ENCODE assay signal across 15 mouse cellular contexts in the genomic region with DNA sequence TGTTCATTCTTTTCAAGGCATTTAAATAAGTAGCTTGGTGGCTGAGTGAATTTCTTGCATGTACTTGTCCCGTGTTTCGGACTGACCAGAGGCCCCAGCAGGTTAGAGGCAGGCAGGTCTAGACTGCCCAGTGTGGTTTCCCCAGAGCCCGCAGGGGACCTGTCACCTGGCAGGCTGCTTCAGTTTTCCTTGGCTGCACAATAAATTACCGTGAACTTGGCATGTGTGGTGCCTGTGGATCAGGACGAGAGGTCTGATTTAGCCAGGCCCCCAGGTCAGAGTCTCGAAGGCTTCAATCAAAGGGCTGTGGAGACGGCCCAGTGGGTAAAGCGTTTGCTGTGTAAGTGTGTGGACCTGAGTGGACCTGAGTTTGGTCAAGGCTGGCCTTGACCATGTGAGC. TPM values are rescaled to one million over a fixed set of nuclear protein-coding genes. Genes with fewer than 3 reads are reported as not detected.
A peak's percentile ranks its signal among the peaks of the same experiment; 100 is the strongest.
DNase-seq lines count a peak whose midpoint lies in the region; ATAC-seq lines count a peak whose summit lies in the region.
"Had no signal": no experiment of that assay in that cellular context is flagged by ENCODE, and none has a peak within 500 bp of the region (broad histone marks: within the 10 kb centered on the region; RNA-seq: fewer than 3 reads in every experiment).

No protein-coding gene starts in this region.

- peaks cover 25% of the 10 kb centered on the region for H3K4me1 ChIP-seq in neural tube, embryonic 15.5 days
- H3K4me1 ChIP-seq in kidney, embryonic 14.5 days (ENCODE audit: control insufficient read depth, insufficient read depth, low read length), result peaks cover 31% of the 10 kb centered on the region
- H3K4me1 ChIP-seq in limb, embryonic 13.5 days, result peaks cover 65% of the 10 kb centered on the region
- H3K4me1 ChIP-seq in forebrain, embryonic 12.5 days, result peaks cover 9% of the 10 kb centered on the region

- H3K9ac ChIP-seq in neural tube, embryonic 15.5 days (replicated peaks), result no peak overlapping the region
- H3K9ac ChIP-seq in kidney, embryonic 14.5 days (ENCODE audit: low read depth, low read length), result 0 out of 2 replicates have a peak overlapping the region, but pooled peaks have one; percentile 12
- H3K9ac ChIP-seq in limb, embryonic 13.5 days, result no peak overlapping the region
- H3K9ac ChIP-seq in forebrain, embryonic 12.5 days, result no peak overlapping the region
- H3K9ac ChIP-seq: neural tube, embryonic 12.5 days had no signal

- DNase-seq in cerebellum, postnatal 14 days, result peak; percentile 28 to 56
- DNase-seq in cerebellum, adult 8-10 months, result no peak
- peak; percentile 23 for DNase-seq in neural tube, embryonic 10.5 days (ENCODE audit: extremely low spot score, low spot score)
- no peak for DNase-seq in spleen, adult 12 weeks (ENCODE audit: low spot score)
- DNase-seq: adrenal gland, adult 2 months; heart, adult 2 months; heart, postnatal 36 days; layer of hippocampus, adult 9-11 months; lung, postnatal 36 days; midbrain, embryonic 14.5 days had no signal

- H3K27ac ChIP-seq in neural tube, embryonic 15.5 days (replicated peaks), result no peak overlapping the region
- no peak overlapping the region for H3K27ac ChIP-seq in kidney, embryonic 14.5 days (ENCODE audit: low read depth, low read length)
- peak overlapping the region; percentile 18; the same call in 1 of the 2 replicates for H3K27ac ChIP-seq in limb, embryonic 13.5 days
- no peak overlapping the region for H3K27ac ChIP-seq in forebrain, embryonic 12.5 days
- H3K27ac ChIP-seq: heart, adult 2 months; neural tube, embryonic 12.5 days had no signal

- H3K4me3 ChIP-seq in neural tube, embryonic 15.5 days (replicated peaks), result no peak overlapping the region
- no peak overlapping the region for H3K4me3 ChIP-seq in kidney, embryonic 14.5 days (ENCODE audit: low read length)
- H3K4me3 ChIP-seq in limb, embryonic 13.5 days, result no peak overlapping the region
- H3K4me3 ChIP-seq in forebrain, embryonic 12.5 days (replicated peaks), result no peak overlapping the region
- H3K4me3 ChIP-seq: heart, adult 2 months; neural tube, embryonic 12.5 days had no signal

- H3K4me2 ChIP-seq in neural tube, embryonic 15.5 days, result no peak overlapping the region
- H3K4me2 ChIP-seq in kidney, embryonic 14.5 days (replicated peaks; ENCODE audit: low read depth, low read length), result no peak overlapping the region
- no peak overlapping the region for H3K4me2 ChIP-seq in limb, embryonic 13.5 days (replicated peaks)
- H3K4me2 ChIP-seq in forebrain, embryonic 12.5 days, result no peak overlapping the region
- H3K4me2 ChIP-seq: neural tube, embryonic 12.5 days had no signal

- H3K36me3 ChIP-seq in neural tube, embryonic 15.5 days, result no peaks in the 10 kb centered on the region
- no peaks in the 10 kb centered on the region for H3K36me3 ChIP-seq in kidney, embryonic 14.5 days (ENCODE audit: control insufficient read depth, insufficient read depth, low read length)
- H3K36me3 ChIP-seq in limb, embryonic 13.5 days, result no peaks in the 10 kb centered on the region
- no peaks in the 10 kb centered on the region for H3K36me3 ChIP-seq in forebrain, embryonic 12.5 days (replicated peaks)
- H3K36me3 ChIP-seq: neural tube, embryonic 12.5 days had no signal

- H3K9me3 ChIP-seq in neural tube, embryonic 15.5 days (replicated peaks), result no peaks in the 10 kb centered on the region
- H3K9me3 ChIP-seq in kidney, embryonic 14.5 days (ENCODE audit: control insufficient read depth, low read length), result no peaks in the 10 kb centered on the region; the same call in 1 of the 2 replicates
- 0 out of 2 replicates have a peak, but pooled peaks cover 3% of the 10 kb centered on the region for H3K9me3 ChIP-seq in limb, embryonic 13.5 days
- peaks cover 3% of the 10 kb centered on the region; the same call in 1 of the 2 replicates for H3K9me3 ChIP-seq in forebrain, embryonic 12.5 days
- H3K9me3 ChIP-seq: neural tube, embryonic 12.5 days had no signal

- H3K27me3 ChIP-seq in neural tube, embryonic 15.5 days (replicated peaks), result no peaks in the 10 kb centered on the region; the same call in 1 of the 2 replicates
- no peaks in the 10 kb centered on the region for H3K27me3 ChIP-seq in kidney, embryonic 14.5 days (ENCODE audit: control insufficient read depth, insufficient read depth, low read length)
- H3K27me3 ChIP-seq in limb, embryonic 13.5 days, result no peaks in the 10 kb centered on the region
- peaks cover 65% of the 10 kb centered on the region for H3K27me3 ChIP-seq in forebrain, embryonic 12.5 days

- WGBS in neural tube, embryonic 15.5 days, result 59% methylated on average over 8 of the region's 8 CpGs
- WGBS in kidney, embryonic 14.5 days, result 24% methylated on average over 8 of the region's 8 CpGs
- WGBS in limb, embryonic 13.5 days, result 27% methylated on average over 8 of the region's 8 CpGs
- WGBS in forebrain, embryonic 12.5 days, result 80% methylated on average over 8 of the region's 8 CpGs

- ATAC-seq in neural tube, embryonic 15.5 days (ENCODE audit: low FRiP score), result no peak
- ATAC-seq in kidney, embryonic 14.5 days (ENCODE audit: low FRiP score, low TSS enrichment), result no peak
- ATAC-seq in limb, embryonic 13.5 days (ENCODE audit: low FRiP score, low read depth), result no peak
- ATAC-seq in forebrain, embryonic 12.5 days (ENCODE audit: low FRiP score), result no peak

RNA-seq across cellular contexts. Expression of a gene that starts 35.4 kb away (rescaled TPM):
- 118 and 123 TPM in 2 replicates for polyA plus RNA-seq in neural tube, embryonic 15.5 days (2015; fragmentation: Nextera tagmentation; extraction: Ambion mirVana)
- 69.3 and 80.4 TPM in 2 replicates for polyA plus RNA-seq in kidney, embryonic 14.5 days (2014; fragmentation: Nextera tagmentation; extraction: Ambion mirVana)
- polyA plus RNA-seq in limb, embryonic 13.5 days (2015; fragmentation: Nextera tagmentation; extraction: Ambion mirVana), result 171 and 181 TPM in 2 replicates
- 67.1 and 77.9 TPM in 2 replicates for polyA plus RNA-seq in forebrain, embryonic 12.5 days (2016; fragmentation: Nextera tagmentation; extraction: Ambion mirVana)

Comparison
In these comparisons a context has a peak if more than half of its experiments do, and no peak if none do; other contexts are left out.
1. DNase-seq: peak in cerebellum, postnatal 14 days (2 of 2) and neural tube, embryonic 10.5 days (single experiment); none in cerebellum, adult 8-10 months (single experiment) and spleen, adult 12 weeks (single experiment).